Mouse (Mus musculus) fat pad, adult 2 months (tissue): Measurements from ENCODE around the gene Cbfa2t2.

Experiments used
- DNase-seq: peaks from one replicate; pipeline ENCODE4 v3.0.0-alpha.2; 2011; ENCODE audit warnings: low read depth, low spot score; ENCODE audit errors: extremely low read depth

Cbfa2t2 gene

DNA sequence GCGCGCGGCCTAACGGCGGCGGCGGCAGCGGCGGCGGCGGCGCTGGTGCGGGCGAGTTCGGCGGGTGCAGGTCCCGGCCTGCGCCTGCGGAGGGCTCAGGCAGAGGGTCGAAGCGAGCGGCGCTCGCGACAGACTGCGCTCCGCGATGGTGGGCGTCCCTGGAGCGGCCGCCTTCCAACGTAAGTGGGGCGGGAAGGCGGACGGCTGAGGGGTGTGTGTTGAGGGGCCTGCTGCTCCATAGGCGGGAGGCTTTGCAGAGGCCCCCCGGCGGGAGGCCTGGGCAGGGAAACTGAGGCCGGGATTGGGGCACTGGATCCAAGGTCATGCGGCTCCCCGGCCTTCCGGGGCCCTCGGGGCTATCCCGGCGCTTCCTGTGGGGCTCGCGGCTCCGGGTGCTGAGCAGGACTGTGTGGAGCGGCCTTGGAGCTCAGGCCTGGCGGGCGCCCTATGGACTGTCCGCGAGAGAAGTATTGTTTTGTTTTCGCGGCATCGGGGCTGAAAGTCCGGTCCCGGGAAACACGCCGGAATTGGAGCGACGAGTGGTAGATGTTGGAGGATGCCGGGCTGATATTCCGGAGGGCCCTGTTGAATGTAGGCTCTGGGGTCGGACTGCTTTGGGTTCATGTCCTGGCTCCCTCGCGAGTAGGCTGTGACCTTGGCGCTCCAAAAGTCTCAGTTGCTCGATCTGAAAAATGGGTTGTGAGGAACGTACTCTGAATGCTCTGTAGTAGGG lies at the start of gene Cbfa2t2:
Gene Cbfa2t2, plus strand, starts transcription at position 24 of the 733 bp plus-strand sequence.
- DNase-seq: no peak

DNA sequence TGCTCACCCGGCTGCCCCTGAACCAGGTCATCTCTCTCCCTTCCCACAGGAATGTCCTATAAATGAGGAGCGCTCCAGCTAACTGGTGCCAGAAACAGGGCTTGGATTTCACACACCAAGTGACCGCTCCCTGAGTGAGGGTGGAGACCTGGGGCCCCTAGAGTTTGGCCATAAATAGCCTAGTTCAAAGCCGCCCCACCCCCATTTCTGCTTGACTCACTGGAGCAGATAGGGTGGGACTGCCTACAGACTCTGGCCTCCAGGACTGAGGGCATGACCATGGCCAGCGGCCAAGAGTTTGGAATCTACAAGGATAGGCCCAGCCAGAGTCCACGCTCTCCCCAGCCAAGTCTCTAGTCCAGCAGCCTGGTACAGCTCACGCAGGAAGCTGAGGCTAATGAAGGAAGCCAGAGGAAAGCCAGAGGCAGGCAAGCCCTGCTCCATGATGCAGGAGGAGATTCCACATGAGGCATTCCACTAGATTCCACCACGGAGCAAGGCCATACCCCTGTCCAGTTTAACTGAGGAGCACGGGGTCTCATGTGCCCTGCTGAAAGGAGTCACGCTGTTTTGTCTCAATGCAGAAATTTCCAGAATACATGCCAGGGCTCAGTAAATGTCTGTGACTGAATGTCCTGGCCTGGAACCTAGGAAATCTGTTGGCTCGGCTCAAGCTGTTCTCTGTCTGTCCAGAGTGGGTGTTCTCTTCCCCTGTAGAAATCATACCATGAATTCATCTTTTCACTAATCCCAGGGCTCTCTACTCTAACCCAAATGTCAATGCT lies 45.9 kb upstream of the Cbfa2t2 start:
- no peak for DNase-seq

DNA sequence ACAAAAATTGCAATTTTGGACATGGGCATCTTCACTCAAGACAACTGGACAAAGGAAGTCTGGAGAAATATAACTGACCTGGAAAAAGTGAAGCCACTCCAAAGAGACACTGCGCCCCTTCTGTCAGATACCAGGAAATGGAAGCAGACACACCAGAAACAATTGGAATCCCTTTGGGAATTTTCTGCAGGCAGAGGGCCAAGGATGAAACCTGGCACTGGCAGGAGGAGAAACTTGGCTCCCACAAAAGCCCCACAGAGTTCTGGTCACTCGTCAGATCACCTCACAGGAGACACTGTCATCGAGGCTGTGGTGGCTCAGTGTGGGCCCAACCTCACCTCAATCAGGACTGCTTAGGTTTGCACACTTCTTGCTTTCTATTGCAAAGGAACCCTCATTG lies 41.7 kb upstream of the Cbfa2t2 start:
- no peak for DNase-seq

DNA sequence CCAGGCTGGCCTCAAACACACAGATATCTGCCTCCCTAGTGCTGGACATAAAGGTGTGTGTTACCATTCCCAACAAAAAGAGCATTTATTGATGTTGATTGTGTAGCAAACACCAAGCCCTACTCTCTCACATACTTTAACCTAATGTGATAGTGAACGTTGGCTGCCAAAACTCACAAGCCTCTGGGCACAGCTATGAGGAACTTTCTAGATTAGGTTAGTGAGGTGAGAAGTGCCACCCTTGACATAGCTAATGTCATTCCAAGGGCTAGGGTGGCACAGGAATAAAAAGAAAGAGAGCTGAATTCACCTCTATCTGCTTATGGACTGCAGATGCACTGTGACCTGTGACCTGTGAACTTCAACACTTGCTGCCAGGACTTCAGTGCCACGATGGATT lies 39.8 kb upstream of the Cbfa2t2 start:
- DNase-seq: no peak

DNA sequence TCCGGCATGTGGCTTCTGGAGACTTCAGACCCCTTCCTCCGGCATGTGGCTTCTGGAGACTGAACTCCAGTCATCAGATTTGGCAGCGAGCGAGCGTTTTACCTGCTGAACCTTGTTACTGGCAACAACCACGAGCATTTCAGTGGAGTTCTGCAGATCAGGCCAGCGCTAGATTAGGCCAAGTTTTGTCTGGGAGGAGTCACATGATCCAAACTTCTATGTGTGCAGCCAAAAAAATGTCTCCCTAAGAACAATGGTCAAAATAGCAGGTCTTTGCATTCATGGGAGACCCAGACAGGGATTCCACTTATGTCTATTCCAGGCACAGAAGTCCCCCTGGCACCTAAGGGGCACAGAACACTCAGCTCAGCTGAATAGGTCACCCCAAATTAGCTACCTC lies 38.0 kb upstream of the Cbfa2t2 start:
- DNase-seq: peak; percentile 82

DNA sequence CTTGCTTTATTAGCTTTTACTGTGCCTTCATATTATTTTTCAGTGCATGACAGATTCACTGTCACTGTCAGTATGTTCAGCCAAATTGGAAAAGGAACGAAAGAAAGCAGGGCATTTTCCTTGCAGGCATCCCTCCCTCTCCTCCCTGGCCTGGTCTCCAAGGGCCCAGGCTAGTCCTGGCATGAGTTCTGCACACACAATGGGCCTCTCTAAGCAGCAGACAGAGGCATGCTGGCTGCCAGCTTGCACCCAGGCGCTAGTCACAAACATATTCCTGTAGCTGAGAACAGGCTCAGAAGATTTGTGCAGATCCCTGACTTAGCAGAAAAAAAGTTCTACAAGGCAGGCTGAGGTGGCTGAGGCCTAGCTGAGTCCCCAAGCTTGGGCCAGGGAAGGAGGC lies 37.0 kb upstream of the Cbfa2t2 start:
- peak; percentile 61 for DNase-seq

DNA sequence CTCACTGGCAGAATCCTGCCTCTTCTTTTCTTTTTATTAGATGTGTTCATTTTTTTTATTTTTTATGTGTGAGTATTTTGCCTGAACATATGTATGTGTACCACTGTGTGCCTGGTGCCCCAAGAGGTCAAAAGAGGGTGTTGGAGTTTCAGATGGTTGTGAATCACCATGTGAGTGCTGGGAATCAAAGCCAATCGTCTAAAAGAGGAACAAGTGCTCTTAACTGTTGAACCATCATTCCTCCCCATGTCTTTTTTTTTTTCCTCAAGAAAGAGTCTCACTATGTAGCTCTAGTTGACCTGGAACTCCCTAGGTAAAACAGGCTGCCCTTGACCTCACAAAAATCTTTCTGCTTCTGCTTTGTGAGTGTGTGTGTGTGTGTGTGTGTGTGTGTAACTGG lies 34.3 kb upstream of the Cbfa2t2 start:
- DNase-seq: no peak

DNA sequence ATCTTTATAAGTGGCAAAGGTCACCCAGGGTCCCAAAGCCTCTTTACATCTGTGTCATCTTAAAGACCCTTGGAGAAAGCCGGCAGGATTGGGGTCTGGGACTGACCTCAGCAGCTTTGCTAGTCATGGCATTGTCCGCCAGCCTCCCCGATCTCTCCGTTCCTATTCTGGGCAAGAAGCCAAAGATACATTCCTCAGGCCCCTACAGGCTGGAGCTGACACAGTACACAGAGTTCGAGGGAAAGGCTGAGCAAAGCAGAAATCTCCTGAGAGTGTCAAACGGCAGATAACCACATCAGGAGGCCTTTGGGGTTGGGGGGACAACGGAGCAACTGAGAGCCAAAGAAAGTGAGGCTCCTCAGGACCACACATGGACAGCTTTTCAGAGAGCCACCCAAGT lies 33.5 kb upstream of the Cbfa2t2 start:
- DNase-seq: no peak

DNA sequence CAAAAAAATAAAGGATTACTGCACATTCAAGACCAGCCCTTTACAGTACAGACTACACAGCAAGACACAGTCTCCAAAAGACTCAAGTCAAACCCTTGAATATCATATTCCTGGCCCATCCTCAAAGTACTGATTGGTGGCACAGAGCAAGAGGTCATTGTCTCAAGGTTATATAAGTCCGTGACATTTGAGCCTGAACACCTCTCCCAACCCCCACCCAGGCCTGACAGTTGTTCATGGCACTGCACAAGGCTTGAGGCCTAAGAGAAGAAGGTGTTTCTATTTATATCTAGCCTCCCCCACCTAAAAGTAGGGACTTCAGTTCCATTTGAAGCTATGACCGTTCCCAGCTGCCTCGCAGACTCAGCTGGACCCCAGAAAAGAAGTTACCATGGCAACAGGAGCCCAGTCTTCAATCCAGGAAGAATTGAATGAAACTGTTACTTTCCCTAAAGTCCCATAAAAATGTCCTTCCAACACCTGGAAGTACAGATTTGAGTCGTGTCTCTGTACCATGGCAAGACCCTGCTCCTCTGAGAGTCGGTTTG lies 30.8 kb upstream of the Cbfa2t2 start:
- DNase-seq: no peak

DNA sequence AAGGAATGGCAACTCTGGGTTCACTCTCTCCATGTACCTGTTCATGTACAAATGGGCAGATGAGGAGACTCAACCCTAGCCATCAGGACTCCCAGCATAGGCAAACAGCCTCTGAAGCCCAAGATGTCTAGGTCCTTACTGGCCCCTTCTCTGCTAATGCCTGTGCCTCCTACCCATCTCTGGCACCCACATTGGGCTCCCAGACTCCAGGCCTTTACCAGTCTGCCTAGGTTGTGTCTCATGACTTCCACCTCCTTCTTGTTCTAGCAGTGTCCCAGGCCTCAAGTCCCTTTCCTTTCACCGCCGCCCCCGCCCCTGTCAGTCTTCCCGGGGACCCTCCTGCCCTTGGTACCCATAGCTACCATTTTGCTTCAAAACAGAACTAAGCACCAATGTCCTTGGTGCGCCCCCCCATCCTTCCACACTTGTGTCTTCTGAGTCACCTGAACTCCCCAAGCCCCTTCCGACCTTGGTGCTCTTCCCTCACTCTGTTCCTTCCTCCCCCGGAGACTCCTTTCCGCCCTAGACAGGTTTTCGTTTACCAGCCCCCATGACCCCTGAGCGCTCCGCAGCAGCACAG lies 29.1 kb upstream of the Cbfa2t2 start:
- no peak for DNase-seq

DNA sequence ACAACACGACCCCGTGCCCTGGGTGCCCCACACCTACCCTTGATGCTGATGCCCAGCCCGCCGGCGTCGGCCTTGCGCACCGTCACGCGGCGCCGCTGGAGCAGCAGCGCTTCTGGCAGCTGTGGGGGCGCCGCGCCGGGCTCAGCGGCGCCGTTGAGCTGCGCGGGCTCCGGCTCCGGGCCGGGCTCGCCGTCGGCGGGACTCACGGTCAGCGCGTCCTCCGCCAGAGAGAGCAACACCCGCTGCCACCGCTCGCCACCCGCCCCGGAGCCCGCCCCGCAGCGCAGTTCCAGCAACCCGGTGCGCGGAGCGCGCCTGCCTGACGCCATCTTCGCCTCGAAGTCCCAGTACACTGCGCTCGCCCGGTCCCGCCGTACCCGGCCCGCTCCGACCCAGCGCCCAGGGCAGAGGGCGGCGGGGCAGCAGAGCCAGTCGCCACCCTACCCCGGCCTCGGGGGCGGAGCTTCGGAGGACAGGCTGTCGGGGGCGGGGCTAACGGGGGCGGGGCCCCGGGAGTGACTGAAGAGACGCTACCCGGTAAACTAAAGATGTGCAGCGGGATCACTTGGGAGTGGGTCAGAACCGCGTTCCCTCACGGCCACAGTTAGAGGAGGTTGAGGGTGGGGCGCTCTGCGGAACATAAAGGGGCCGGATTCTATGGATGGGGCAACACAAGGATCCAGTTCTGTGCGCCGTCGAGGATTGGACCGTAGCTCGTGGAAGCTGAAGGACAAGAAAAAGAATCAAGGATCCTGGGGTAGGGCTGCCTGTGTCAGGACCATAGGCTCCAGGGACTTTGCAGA lies 28.4 kb upstream of the Cbfa2t2 start, which contains the start of gene Snta1:
Gene Snta1, minus strand, starts transcription at position 457 of the 803 bp plus-strand sequence.
- no peak for DNase-seq

DNA sequence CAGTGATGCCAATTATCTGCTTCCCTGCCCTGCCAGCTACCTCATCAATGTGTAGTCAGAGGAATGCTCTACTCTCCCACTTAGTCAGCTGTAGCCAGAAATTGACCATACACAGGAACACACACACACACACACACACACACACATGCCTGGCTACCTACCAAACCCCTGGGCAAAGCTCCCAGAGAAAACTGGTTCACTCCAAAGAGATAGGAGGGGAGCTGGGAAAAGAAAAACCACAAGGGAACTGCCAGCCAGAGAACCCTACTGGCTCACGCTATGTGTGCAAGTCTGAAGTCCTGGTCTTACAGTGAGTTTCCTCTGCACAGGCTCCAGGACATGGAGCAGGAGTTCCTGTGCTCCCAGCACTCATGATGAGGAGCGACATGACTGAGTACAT lies 25.9 kb upstream of the Cbfa2t2 start:
- no peak for DNase-seq

DNA sequence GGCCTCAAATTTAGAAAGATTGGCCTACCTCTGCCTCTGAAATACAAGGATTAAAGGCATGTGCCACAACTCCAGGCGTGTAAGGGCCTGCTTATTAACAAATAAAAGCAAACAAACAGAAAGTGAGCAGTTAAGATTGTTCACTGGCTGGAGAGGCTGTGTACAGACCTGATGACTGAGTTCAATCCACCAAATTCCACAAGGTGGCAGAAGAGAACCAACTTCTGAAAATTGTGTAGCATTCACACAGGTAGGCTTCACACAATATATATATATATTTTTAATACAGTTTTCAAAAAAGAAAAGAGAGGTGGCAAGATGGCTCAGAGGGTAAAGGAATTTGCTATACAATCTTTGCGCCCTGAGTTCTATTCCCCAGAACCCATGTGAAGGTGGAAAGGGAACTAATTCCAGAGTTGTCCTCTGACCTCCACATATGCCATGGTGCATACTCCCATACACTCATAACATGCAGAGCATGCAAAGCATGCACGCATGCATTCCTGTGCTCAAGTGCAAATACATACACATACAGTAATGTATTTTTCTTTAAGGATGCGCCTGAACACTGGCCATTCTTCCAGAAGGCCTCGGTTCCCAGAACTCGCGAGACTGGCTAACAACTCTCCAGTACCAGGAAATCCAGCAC lies 24.1 kb upstream of the Cbfa2t2 start:
- DNase-seq: no peak

DNA sequence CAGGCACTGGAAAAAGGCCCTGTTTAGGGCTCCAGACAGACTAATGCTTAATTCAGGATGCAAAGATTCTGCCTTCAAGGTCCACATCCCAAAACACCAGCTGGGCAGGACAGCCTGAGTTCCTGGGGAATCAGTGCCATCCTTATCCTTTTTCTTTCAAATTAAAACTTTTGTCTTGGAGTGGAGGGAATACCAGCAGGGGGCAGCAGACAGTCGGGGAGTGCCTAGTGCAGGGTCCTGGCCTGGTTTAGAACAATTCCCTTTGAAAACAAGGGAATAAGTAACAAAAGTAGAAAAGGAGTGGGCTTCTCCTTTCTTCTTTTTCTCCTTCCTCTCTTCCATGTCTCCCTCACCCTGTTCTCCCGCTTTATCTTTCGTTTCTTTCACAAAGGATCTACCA lies 19.2 kb upstream of the Cbfa2t2 start:
- no peak for DNase-seq

DNA sequence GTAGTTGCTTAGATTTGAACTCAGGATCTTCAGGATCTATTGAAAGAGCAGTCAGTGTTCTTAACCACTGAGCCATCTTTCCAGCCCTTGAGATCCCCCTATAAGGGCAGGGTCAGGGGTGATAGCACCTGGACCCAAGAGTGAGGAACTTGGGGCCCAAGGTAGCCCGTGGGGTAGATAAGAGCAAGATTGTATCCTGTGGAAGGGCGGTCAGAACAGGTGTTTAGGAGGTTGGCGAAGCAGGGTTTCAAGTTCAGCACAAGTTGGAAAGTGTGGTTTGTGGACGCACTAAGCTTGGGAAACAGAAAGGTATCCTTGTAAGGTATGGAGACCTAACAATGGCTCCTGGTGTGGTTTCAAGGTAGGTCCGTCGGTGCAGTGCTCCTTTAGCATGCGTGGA lies 18.3 kb upstream of the Cbfa2t2 start:
- no peak for DNase-seq

DNA sequence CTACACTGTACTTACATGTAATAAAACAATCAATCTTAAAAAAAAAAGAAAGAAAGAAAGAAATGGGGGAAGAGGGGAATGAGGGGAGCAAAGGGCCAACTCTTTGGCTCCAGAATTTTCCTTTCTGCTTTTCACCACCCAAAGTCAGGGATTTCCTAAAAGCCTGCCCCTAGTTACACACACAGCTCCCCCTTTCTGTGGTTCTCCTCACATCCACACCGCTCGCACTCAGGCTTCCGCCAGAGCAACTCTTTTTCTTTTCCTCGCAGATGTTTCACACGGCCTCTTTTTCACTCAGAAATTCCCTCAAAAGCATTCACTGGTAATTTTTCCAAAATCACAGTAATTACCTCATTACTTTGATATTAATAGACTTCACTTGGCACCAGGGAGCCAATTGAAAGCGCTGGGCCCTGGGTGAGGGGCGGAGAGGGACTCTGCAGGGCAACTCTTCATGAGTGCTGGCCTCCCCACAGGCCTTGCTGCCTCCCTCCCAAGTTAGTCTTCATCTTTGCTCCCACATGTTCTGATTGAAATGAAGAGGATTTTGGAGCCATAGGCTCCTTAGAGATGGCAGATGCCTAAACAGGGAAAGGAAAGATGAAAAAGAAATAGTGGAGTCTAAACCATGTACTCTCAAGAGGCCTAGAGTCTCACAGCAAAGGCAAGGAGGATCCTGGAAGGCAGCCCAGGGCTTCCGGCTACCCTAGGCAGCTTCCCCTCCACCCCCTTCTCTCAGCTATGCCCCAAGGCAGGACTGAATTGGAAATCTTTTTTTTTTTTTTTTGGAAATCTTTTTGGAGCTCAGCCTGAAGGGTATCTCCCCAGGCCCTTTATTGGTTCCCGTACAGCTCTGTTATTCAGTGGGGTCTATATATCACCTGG lies 16.4 kb upstream of the Cbfa2t2 start:
- no peak for DNase-seq

DNA sequence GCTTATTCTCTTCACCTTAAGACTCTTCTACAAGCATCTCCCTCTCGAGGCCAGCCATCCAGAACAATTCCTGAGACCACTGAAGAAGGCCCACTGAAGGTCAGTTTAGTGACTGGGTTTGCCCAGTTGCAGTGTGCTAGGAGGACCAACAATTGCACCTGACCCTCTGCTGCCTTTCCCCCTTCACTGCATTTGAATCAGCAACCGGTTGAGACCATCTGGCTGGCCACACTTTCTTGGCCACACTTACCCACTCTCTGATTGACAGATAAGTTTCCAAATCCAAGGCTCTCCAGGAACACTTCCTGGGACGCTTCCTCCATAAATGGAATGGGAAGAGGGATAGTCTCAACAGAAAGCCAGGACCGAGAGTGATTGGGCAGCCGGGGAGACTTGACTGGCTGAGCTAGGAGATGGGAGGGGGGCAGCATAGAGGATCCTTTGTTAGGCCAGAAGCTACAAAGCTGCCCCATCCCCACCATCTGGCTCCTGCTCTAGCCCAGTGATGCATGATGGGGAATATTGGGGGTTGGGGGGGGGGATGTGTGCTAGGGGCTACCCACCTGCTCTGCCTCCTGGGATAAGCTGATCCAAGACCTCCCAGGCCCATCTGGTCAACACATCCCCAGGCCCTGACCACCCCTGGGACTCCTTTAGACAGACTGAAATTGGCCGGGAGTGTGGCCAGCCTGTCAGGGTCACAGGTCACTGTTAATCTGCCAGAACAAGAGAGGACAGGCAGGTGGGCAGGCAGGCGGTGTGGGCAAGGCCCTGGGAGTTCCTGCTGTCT lies 15.1 kb upstream of the Cbfa2t2 start:
- no peak for DNase-seq

DNA sequence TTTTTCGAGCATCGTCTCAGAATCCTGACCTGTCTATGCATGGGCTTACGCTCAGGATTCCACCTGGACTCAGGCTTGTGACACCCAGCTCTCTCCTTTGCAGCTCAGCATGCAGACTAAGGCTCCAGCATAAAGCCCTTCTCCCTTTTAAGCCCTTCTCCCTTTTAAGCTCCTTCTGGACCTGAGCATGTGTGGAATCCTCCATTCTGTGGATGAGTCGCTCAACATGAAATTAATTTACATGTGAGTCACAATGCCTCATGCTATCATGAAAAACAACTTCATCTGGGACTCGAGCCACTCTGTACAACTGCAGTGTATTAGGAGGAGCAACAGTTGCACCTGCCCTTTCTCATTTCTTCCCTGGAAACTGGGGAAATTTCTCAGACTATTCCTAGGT lies 14.1 kb upstream of the Cbfa2t2 start:
- no peak for DNase-seq

DNA sequence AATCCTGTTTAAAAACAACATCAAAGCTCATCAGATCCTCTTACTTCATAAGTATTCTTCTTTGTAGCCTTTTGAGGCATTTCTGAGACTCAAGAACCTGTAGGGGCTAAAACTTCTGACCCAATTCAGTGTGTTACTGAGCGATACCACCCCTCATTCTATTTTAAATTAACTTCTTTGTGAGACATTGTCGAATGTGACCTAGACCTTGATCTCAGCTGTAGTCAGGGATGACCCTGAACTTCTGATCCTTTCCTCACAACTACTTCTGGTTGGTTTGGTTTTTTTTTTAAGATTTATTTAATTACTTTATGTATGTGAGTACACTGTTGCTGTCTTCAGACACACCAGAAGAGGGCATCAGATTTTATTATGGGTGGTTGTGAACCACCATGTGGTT lies 12.7 kb upstream of the Cbfa2t2 start:
- no peak for DNase-seq
